Mouse (Mus musculus) liver, embryonic 15.5 days (tissue): ENCODE results near the gene Slc20a1. TPM values are rescaled to one million over a fixed set of nuclear protein-coding genes. Genes with fewer than 3 reads are reported as not detected.

Experiments
- ATAC-seq: fragments of 200-750 bp; cut with Nextera tagmentation; 2 replicates; pipeline ENCODE4 v1.8.0; 2017; ENCODE audit warnings: moderate number of reproducible peaks, mild to moderate bottlenecking, moderate library complexity; ENCODE audit not compliant: insufficient read depth
- H3K27ac ChIP-seq: fragments of 300-500 bp; sonication (generic); replicated peaks from 2 replicates; pipeline ENCODE4 v1.5.1; 2015; ENCODE audit warnings: mild to moderate bottlenecking, inconsistent platforms
- H3K27me3 ChIP-seq: fragments of 300-500 bp; sonication (generic); 2 replicates; pipeline ENCODE4 v1.6.1; 2015; ENCODE audit warnings: mild to moderate bottlenecking, inconsistent platforms
- H3K36me3 ChIP-seq: fragments of 300-500 bp; sonication (generic); replicated peaks from 2 replicates; pipeline ENCODE4 v1.6.1; 2015; ENCODE audit warnings: moderate library complexity, mild to moderate bottlenecking, inconsistent platforms
- H3K4me1 ChIP-seq: fragments of 300-500 bp; sonication (generic); replicated peaks from 2 replicates; pipeline ENCODE4 v1.6.1; 2015; ENCODE audit warnings: inconsistent platforms
- H3K4me2 ChIP-seq: fragments of 300-500 bp; sonication (generic); 2 replicates; pipeline ENCODE4 v1.6.1; 2015; ENCODE audit warnings: moderate library complexity, mild to moderate bottlenecking, inconsistent platforms
- H3K4me3 ChIP-seq: fragments of 300-500 bp; sonication (generic); replicated peaks from 2 replicates; pipeline ENCODE4 v1.5.1; 2015; ENCODE audit warnings: mild to moderate bottlenecking, inconsistent platforms
- H3K9ac ChIP-seq: fragments of 300-500 bp; sonication (generic); 2 replicates; pipeline ENCODE4 v1.6.1; 2015; ENCODE audit warnings: moderate library complexity, mild to moderate bottlenecking, inconsistent platforms
- H3K9me3 ChIP-seq: fragments of 300-500 bp; sonication (generic); replicated peaks from 2 replicates; pipeline ENCODE4 v1.6.1; 2016; ENCODE audit warnings: inconsistent platforms
- WGBS: fragments of 180-500 bp; shearing (Covaris S2); methylation state at CpG from one replicate; pipeline ENCODE4 v1.1.7; 2015; ENCODE audit warnings: mixed read lengths; ENCODE audit not compliant: insufficient replicate concordance; 5-methylcytosine and 5-hydroxymethylcytosine counted together
- polyA plus RNA-seq: library from polyadenylated mRNA; unstranded; fragments of >200 nt; fragmentation: Nextera tagmentation; extraction: Ambion mirVana; gene quantifications from 2 replicates; pipeline ENCODE4 v1.2.1, GENCODE M21; 2015

The Slc20a1 gene
- polyA plus RNA-seq, 1 experiment from 2014 or later, result 42.8 TPM

DNA sequence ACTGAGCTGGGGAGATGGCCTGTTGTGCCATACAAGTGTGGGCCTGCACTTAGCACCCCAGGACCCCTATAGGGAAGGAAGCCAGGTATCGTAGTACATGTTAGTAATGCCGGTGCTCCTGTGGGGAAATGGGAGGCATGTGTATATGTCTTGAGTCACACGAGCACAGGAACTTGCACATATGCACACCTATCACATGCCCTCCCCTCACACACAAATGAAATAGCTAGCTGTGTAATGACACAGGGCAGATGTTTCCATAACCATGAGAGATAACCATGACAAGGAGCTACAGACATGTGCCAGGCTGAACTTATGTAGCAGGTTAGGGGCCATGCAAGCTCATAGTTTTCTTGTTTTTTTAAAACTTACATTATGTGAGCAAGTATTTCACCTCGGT lies 44.4 kb downstream of the Slc20a1 start:
- 62% methylated on average over 4 of the region's 4 CpGs for WGBS
- ATAC-seq, result peak; percentile 17; the same call in 1 of the 2 replicates
- no peaks in the 10 kb centered on the region for H3K27me3 ChIP-seq
- no peak overlapping the region for H3K4me2 ChIP-seq
- H3K27ac ChIP-seq, result peak overlapping the region; percentile 88
- H3K4me1 ChIP-seq, result peaks cover 68% of the 10 kb centered on the region
- peak overlapping the region; percentile 28; the same call in 1 of the 2 replicates for H3K9ac ChIP-seq
- H3K4me3 ChIP-seq, result no peak overlapping the region
- H3K36me3 ChIP-seq, result no peaks in the 10 kb centered on the region
- H3K9me3 ChIP-seq, result no peaks in the 10 kb centered on the region

DNA sequence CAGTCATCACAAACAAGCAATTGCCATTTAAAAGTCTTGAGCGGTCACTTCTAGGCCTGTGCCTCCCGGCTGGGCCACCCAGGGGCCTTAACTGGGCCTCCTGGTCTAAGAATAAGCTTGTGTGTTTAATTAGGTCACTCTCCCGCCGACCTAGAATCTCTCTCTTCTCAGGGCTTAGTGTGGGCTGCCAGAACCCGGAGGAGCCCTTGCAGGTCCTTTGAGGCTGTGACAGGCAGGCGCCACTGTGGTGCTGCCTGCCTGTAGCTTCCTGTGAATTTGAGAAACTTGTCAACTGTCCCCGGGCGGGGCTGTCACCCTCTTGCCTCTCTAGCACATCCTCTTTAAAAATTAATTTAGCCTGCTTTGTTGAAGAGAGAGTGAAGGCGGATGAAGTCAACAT lies 45.2 kb downstream of the Slc20a1 start:
- 36% methylated on average over 9 of the region's 9 CpGs for WGBS
- H3K9ac ChIP-seq, result peak overlapping the region; percentile 18; the same call in 1 of the 2 replicates
- H3K9me3 ChIP-seq, result no peaks in the 10 kb centered on the region
- no peak overlapping the region for H3K4me2 ChIP-seq
- H3K36me3 ChIP-seq, result no peaks in the 10 kb centered on the region
- no peaks in the 10 kb centered on the region for H3K27me3 ChIP-seq
- peaks cover 66% of the 10 kb centered on the region for H3K4me1 ChIP-seq
- ATAC-seq, result no peak
- H3K27ac ChIP-seq, result peak overlapping the region; percentile 88
- no peak overlapping the region for H3K4me3 ChIP-seq

DNA sequence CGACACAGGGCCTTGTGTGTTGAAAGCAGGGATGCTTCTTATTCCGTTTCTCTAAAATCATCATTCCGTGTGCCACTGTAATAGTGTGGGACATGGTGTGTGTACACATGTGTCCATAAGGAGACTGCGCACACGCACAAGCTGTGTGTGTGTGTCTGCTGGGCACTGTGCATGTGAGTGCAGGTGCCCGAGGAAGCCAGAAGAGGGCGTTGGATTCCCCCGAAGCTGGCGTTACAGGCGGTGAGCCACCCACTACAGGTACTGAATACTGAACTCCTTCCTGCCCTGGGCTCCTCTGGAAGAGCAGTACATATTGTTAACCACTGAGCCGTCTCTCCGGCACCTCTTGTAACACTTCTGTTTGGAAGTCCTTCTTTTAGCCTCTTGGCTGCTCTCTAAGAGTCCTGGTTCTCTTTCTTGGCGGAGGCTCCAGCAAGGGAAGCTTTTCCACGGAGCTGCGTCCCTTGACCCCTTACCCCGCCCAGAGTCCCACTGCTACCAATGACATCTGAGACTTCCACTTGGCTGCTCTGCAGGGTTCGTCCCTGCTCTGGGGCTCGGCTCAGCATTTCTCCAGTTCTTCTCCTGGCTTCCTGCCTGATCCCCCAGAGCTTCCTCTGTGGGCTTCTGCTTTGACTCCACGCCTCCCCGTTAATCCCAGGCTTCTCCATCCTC lies 46.0 kb downstream of the Slc20a1 start:
- Histone ChIP-seq H3K36me3 (no peaks in the 10 kb centered on the region), H3K27ac (no peak overlapping the region), H3K4me2 (no peak overlapping the region), H3K4me3 (no peak overlapping the region), H3K4me1 (peaks cover 58% of the 10 kb centered on the region), H3K27me3 (no peaks in the 10 kb centered on the region), H3K9me3 (no peaks in the 10 kb centered on the region), H3K9ac (no peak overlapping the region)
- WGBS, result 83% methylated on average over 20 of the region's 20 CpGs
- no peak for ATAC-seq

DNA sequence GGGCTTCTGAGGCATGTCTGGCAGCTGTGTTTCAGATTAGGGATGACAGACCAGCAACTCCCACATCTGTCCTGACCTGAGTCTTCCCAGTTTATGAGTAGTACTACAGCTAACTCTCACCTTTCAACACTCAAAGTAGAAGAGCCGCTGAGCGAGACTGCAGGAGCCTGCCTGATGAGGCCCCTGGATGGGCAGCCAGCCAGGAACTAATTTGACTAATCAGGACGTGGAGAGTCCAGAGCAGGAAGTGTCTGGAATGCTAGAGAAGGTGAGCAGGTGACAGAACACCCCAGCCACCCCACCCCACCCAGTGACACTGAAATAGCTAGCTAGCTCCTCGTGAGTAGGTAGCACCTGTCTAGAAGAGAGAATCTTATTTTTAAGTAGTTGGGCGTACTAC lies 47.1 kb downstream of the Slc20a1 start:
- Histone ChIP-seq H3K27ac (no peak overlapping the region), H3K27me3 (no peaks in the 10 kb centered on the region), H3K4me1 (peaks cover 48% of the 10 kb centered on the region), H3K9me3 (no peaks in the 10 kb centered on the region), H3K4me3 (no peak overlapping the region), H3K9ac (no peak overlapping the region), H3K4me2 (no peak overlapping the region), H3K36me3 (no peaks in the 10 kb centered on the region)
- no peak for ATAC-seq
- WGBS, result 66% methylated on average over 5 of the region's 5 CpGs

DNA sequence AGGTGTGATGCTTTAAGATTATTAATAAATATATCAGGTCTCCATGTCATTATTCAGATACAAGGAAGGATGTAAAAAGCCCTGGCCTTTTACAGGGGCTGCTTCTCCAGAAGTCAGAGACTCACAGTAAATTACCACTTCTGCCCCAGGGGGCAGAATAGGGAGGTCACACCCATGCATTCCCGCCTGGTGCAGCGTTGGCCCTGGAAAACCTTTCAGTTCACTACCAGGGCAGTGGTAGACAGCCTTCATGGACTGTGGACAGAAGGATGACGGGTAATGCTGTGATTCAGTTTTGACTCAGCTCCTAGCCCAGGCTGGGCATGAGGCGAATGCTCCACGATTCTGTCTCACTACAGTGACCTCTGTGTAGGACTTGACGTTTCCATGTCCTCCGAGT lies 47.9 kb downstream of the Slc20a1 start:
- 64% methylated on average over 7 of the region's 7 CpGs for WGBS

DNA sequence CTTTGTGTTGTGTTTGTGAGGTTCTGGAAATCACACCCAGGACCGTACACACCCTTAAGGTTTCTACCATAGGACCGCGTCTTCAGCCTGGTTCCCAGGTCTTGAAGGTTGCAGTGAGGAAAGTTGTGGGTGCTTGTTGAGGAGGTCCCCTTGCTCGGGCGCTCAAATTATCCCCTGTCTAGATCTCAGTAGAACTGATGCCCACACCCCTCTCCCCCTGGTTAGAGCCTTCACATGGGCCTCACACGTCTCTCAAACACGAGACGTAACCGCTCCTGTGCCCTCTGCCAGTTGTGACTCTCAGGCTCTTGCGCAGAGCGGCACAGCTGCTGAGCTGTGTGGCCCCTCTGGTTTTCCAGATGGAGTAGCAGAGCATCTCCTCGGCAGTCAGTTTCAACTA lies 48.4 kb downstream of the Slc20a1 start:
- no peak overlapping the region for H3K4me2 ChIP-seq
- H3K36me3 ChIP-seq, result no peaks in the 10 kb centered on the region
- no peak overlapping the region for H3K9ac ChIP-seq
- ATAC-seq, result no peak
- H3K27me3 ChIP-seq, result no peaks in the 10 kb centered on the region
- H3K4me3 ChIP-seq, result no peak overlapping the region
- 88% methylated on average over 12 of the region's 12 CpGs for WGBS
- peaks cover 37% of the 10 kb centered on the region for H3K4me1 ChIP-seq
- no peak overlapping the region for H3K27ac ChIP-seq
- no peaks in the 10 kb centered on the region for H3K9me3 ChIP-seq

More for the DNA sequence above, 47.9 kb downstream of the Slc20a1 start:
- Histone ChIP-seq H3K4me1 (peaks cover 41% of the 10 kb centered on the region), H3K4me2 (no peak overlapping the region), H3K4me3 (no peak overlapping the region), H3K27ac (no peak overlapping the region), H3K36me3 (no peaks in the 10 kb centered on the region), H3K27me3 (no peaks in the 10 kb centered on the region), H3K9ac (no peak overlapping the region), H3K9me3 (no peaks in the 10 kb centered on the region)
- no peak for ATAC-seq

DNA sequence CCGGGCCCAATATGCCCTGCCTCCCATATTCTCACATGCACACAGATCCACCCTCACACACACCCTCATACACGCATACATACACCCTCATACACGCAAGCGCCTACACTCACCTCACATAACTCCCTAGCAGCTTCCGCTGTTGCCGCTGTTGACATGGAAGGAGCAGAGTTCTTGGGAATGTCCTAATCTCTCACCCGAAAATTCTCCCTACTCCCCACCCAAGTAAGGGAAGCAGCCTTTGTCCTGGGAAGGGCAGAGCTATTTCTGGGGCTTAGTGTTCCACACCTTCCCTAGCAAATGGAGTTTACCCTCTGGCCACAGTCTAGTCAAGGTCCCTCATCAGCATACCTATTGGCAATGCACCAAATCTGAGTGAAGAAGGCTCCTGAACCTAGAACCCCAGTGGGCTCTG lies 49.1 kb downstream of the Slc20a1 start:
- H3K4me1 ChIP-seq, result peaks cover 29% of the 10 kb centered on the region
- H3K27ac ChIP-seq, result no peak overlapping the region
- 81% methylated on average over 7 of the region's 7 CpGs for WGBS
- no peak overlapping the region for H3K4me2 ChIP-seq
- H3K9ac ChIP-seq, result no peak overlapping the region
- no peak for ATAC-seq
- no peaks in the 10 kb centered on the region for H3K9me3 ChIP-seq
- H3K36me3 ChIP-seq, result no peaks in the 10 kb centered on the region
- no peaks in the 10 kb centered on the region for H3K27me3 ChIP-seq
- no peak overlapping the region for H3K4me3 ChIP-seq

DNA sequence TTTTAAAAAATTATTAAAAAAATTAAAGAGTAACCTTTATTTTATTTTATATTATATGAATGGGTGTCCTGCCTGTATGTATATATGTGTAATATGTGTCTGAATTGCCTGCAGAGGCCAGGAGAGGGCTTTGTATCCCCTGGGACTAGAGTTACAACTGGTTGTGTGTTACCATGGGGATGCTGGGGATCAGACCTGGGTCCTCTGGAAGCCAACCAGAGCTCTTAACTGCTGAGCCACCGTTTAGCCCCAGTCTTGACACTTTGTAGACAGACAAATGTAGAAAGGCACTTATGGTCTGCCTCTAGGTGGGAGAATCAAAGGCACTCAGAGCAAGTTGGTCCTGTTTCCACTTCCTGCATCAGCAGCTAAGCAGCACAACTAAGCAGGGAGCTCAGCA lies 50.8 kb downstream of the Slc20a1 start:
- no peak overlapping the region for H3K27ac ChIP-seq
- no peaks in the 10 kb centered on the region for H3K36me3 ChIP-seq
- H3K27me3 ChIP-seq, result no peaks in the 10 kb centered on the region
- H3K4me2 ChIP-seq, result no peak overlapping the region
- no peaks in the 10 kb centered on the region for H3K9me3 ChIP-seq
- no peak for ATAC-seq
- 48% methylated on average over 1 of the region's 1 CpGs for WGBS
- H3K4me1 ChIP-seq, result peaks cover 13% of the 10 kb centered on the region
- no peak overlapping the region for H3K4me3 ChIP-seq
- no peak overlapping the region for H3K9ac ChIP-seq

DNA sequence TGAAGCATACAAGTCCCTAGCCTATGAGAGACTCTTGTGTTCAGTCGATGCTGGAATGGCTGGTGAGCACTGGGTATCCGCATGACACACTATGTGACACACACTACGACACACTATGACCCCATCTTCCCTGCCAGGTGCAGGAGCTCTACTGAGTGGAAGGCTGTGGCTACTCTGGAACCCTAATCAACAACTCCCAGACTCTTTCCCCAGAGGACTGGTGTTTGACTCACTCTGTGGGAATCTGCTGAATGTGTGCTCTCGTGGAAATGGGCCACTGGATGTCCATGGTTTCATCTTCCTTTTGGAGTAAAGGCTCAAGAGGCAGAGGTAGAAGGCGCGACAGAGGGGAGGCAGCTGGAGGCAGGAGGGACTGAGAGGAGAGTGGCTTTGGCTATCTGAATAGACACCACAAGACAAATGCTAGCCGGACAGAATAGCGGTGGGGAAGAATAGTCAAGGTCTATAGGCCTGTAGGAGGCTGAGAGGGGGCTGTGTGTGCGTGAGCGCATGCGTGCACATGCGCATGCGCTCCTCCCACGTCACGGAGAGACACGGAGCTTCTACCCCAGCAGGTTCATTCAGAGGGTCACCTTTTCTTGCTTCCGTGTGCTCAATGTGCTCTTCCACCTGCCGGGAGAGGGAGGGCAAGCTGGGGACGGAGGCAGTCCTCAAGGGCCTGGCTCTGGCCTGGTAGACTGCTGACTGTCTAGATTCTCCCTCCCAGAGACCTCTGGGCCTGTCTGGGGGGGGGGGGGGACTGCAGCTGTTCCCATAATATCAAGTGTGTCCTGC lies 54.5 kb downstream of the Slc20a1 start:
- Histone ChIP-seq H3K9ac (no peak overlapping the region), H3K36me3 (no peaks in the 10 kb centered on the region), H3K9me3 (no peaks in the 10 kb centered on the region), H3K4me2 (no peak overlapping the region), H3K27ac (no peak overlapping the region; the same call in 1 of the 2 replicates), H3K4me1 (peaks cover 24% of the 10 kb centered on the region), H3K27me3 (no peaks in the 10 kb centered on the region), H3K4me3 (no peak overlapping the region)
- 81% methylated on average over 19 of the region's 19 CpGs for WGBS
- ATAC-seq, result no peak

- WGBS, result 65% methylated on average over 2 of the region's 2 CpGs
- no peak for ATAC-seq
- no peak overlapping the region for H3K27ac ChIP-seq
Observed at GRCm38 (mm10) chr2:129253631-129253970, 55.0 kb downstream of the Slc20a1 start.

GRCm38 (mm10) chr2:129254076-129254475 lies 55.5 kb downstream of the Slc20a1 start:
- no peak overlapping the region for H3K27ac ChIP-seq
- no peak overlapping the region for H3K4me2 ChIP-seq
- no peak overlapping the region for H3K9ac ChIP-seq
- WGBS, result 64% methylated on average over 2 of the region's 2 CpGs
- H3K36me3 ChIP-seq, result no peaks in the 10 kb centered on the region
- H3K27me3 ChIP-seq, result no peaks in the 10 kb centered on the region
- H3K4me3 ChIP-seq, result no peak overlapping the region
- no peaks in the 10 kb centered on the region for H3K9me3 ChIP-seq
- ATAC-seq, result no peak
- peaks cover 34% of the 10 kb centered on the region for H3K4me1 ChIP-seq

More at GRCm38 (mm10) chr2:129253631-129253970, 55.0 kb downstream of the Slc20a1 start:
- no peak overlapping the region for H3K9ac ChIP-seq
- no peaks in the 10 kb centered on the region for H3K9me3 ChIP-seq
- H3K36me3 ChIP-seq, result no peaks in the 10 kb centered on the region
- no peak overlapping the region for H3K4me3 ChIP-seq
- no peaks in the 10 kb centered on the region for H3K27me3 ChIP-seq
- H3K4me1 ChIP-seq, result peaks cover 30% of the 10 kb centered on the region
- no peak overlapping the region for H3K4me2 ChIP-seq
